Mouse (Mus musculus): Measurements from ENCODE around the gene Cacna2d3. TPM values are rescaled to one million over a fixed set of nuclear protein-coding genes. Genes with fewer than 3 reads are reported as not detected.

The Cacna2d3 gene
- total and polyA plus RNA-seq, 3 experiments, result not detected

DNA sequence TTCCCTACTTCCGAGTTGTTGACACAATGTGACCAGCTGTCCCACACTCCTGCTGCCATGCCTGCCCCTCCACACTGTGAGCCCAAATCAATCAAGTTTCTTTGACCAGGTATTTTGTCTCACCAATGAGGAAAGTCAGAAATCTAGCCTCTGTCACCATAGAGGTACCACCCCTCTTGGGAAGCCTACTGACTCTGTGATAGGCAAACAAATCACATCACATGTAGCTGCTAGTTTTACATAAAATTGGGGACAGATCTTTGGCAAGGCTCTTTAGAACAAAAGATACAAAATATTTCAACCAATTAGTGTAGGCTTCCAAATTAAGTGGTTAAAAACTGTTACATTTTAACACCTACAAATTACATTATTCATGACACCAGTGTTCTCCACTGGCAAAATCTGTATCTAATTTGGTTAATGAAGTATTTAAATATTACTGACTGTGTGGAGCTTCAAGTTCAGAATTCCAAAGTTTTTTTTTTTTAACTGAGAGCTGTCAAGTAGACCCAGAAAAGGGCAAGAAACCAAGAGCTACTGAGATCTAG, 788.8 kb downstream of the Cacna2d3 start:
- Histone ChIP-seq H3K4me1 (ENCODE audit: control insufficient read depth in 1 of 2, insufficient read depth in 2 of 2, low read length in 2 of 2) (no peaks in the 10 kb centered on the region), H3K36me3 (ENCODE audit: control insufficient read depth in 1 of 2, insufficient read depth in 2 of 2, low read length in 2 of 2) (no peaks in the 10 kb centered on the region), H3K27ac (ENCODE audit: control insufficient read depth, low read depth, low read length) (no peak overlapping the region), H3K27me3 (ENCODE audit: control insufficient read depth in 1 of 2, insufficient read depth in 2 of 2, low read length in 2 of 2) (no peaks in the 10 kb centered on the region), H3K79me2 (ENCODE audit: control insufficient read depth, insufficient read depth, low read length, poor library complexity) (no peaks in the 10 kb centered on the region), H3K9me3 (replicated peaks; ENCODE audit: insufficient read depth, low read length) (no peaks in the 10 kb centered on the region), H3K9ac (ENCODE audit: control insufficient read depth, low read depth, low read length, poor library complexity, severe bottlenecking) (no peak overlapping the region), H3K4me3 (ENCODE audit: control insufficient read depth in 1 of 2, insufficient read depth in 1 of 2, low read depth in 2 of 2, low read length in 2 of 2) (no peak overlapping the region)
- TF ChIP-seq NRF1 (IDR thresholded peaks at IDR 0.05; ENCODE audit: insufficient read depth, low read depth, low read length, poor library complexity, severe bottlenecking) (no peak), MEF2A (IDR thresholded peaks at IDR 0.05; ENCODE audit: extremely low read depth, insufficient replicate concordance, low read depth, low read length, poor library complexity, severe bottlenecking) (no peak), SIN3A (IDR thresholded peaks at IDR 0.05; ENCODE audit: low read length) (no peak), CHD2 (IDR thresholded peaks at IDR 0.05; ENCODE audit: low read length) (no peak), POLR2AphosphoS2 (IDR thresholded peaks at IDR 0.05; ENCODE audit: low read length) (no peak), ZC3H11A (IDR thresholded peaks at IDR 0.05; ENCODE audit: low read depth, low read length) (no peak), TAL1 (IDR thresholded peaks at IDR 0.05; ENCODE audit: low read length) (no peak), RCOR1 (IDR thresholded peaks at IDR 0.05; ENCODE audit: low read depth, low read length) (no peak), TCF12 (IDR thresholded peaks at IDR 0.05; ENCODE audit: low read depth, low read length) (no peak), MAFK (IDR thresholded peaks at IDR 0.05; ENCODE audit: borderline replicate concordance, low read depth, low read length) (no peak), MAX (IDR thresholded peaks at IDR 0.05; ENCODE audit: low read length) (no peak), MXI1 (IDR thresholded peaks at IDR 0.05; ENCODE audit: low read depth, low read length) (no peak), POLR2AphosphoS5 (IDR thresholded peaks at IDR 0.05; ENCODE audit: borderline replicate concordance, low read depth, low read length) (no peak)
- DNase-seq (ENCODE audit: low read depth, low spot score), result no peak

DNA sequence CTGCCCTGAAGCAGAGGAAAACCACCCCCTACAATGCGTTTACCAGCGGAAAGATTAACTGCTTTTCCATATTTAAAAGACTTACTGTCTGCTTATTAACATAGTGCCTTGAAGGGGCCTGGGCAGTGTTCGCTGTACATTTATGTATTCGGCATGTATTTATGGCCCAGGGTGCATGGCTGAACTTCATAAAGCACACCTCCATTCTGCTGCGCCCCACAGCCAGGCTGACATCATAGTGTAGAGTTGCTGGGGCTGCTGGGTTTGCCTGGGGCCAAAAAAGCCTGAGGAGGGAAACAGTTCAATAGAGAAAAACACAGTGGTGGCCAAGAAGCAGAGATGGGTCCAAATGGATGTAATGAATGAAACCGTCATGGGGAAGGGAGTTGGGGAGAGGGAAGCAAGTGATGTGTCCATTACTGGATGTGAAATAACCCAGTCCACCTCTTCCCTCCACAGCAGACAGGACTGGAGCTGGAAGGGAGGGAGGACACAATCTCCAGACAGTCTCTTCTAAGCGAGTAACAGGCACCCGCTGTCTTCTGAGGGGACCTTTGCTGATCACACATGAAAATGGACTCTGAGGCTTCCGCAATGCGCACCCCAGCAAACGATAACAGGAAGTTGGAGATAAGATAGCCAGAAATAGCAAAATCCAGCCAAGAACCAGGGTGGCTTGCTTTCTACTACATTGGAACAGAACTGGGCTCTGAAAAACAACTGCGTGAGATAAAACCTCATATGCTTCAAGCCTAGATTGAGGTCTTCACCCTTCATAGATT, 798.3 kb downstream of the Cacna2d3 start:
- no peaks in the 10 kb centered on the region for H3K36me3 ChIP-seq (ENCODE audit: control insufficient read depth in 1 of 2, insufficient read depth in 2 of 2, low read length in 2 of 2)
- H3K4me3 ChIP-seq (ENCODE audit: control insufficient read depth in 1 of 2, insufficient read depth in 1 of 2, low read depth in 2 of 2, low read length in 2 of 2), result no peak overlapping the region
- no peaks in the 10 kb centered on the region for H3K27me3 ChIP-seq (ENCODE audit: control insufficient read depth in 1 of 2, insufficient read depth in 2 of 2, low read length in 2 of 2)
- no peak for DNase-seq (ENCODE audit: low read depth, low spot score)
- H3K4me1 ChIP-seq (ENCODE audit: control insufficient read depth in 1 of 2, insufficient read depth in 2 of 2, low read length in 2 of 2), result no peaks in the 10 kb centered on the region
- no peaks in the 10 kb centered on the region for H3K9me3 ChIP-seq (replicated peaks; ENCODE audit: insufficient read depth, low read length)
- no peaks in the 10 kb centered on the region for H3K79me2 ChIP-seq (ENCODE audit: control insufficient read depth, insufficient read depth, low read length, poor library complexity)
- no peak for TF ChIP-seq BHLHE40 (IDR thresholded peaks at IDR 0.05; ENCODE audit: borderline replicate concordance, low read depth, low read length)
- no peak overlapping the region for H3K27ac ChIP-seq (ENCODE audit: control insufficient read depth, low read depth, low read length)
- H3K9ac ChIP-seq (ENCODE audit: control insufficient read depth, low read depth, low read length, poor library complexity, severe bottlenecking), result no peak overlapping the region

Data from MEL (cell line).